In genomic region chr10:18390004-18390403, GRCm38 (mm10) we compare ENCODE assay signal across 28 mouse cellular contexts.
DNase-seq lines count a peak whose midpoint lies in the region; ATAC-seq and TF ChIP-seq lines count a peak whose summit lies in the region.
"Had no signal": no experiment of that assay in that cellular context is flagged by ENCODE, and none has a peak within 500 bp of the region (broad histone marks: within the 10 kb centered on the region; RNA-seq: fewer than 3 reads in every experiment).

No protein-coding gene starts in this region.

- H3K4me2 ChIP-seq in heart, embryonic 11.5 days: no peak overlapping the region
- H3K4me2 ChIP-seq in kidney, embryonic 16.5 days (replicated peaks; ENCODE audit: low read depth, low read length): no peak overlapping the region
- no peak overlapping the region for H3K4me2 ChIP-seq in neural tube, embryonic 15.5 days
- no peak overlapping the region for H3K4me2 ChIP-seq in stomach, postnatal 0 days (replicated peaks; ENCODE audit: low read depth)
- H3K4me2 ChIP-seq: forebrain, embryonic 15.5 days; liver, embryonic 11.5 days; midbrain, embryonic 15.5 days had no signal

- H3K27ac ChIP-seq in heart, embryonic 11.5 days (ENCODE audit: low read depth, low read length): no peak overlapping the region
- H3K27ac ChIP-seq in kidney, adult 2 months (ENCODE audit: insufficient read depth, low read depth, low read length): no peak overlapping the region
- H3K27ac ChIP-seq in kidney, embryonic 16.5 days (ENCODE audit: low read length): no peak overlapping the region
- peak overlapping the region; percentile 56; the same call in 1 of the 2 replicates for H3K27ac ChIP-seq in neural tube, embryonic 15.5 days (replicated peaks)
- H3K27ac ChIP-seq in stomach, postnatal 0 days (replicated peaks): no peak overlapping the region
- H3K27ac ChIP-seq: forebrain, embryonic 15.5 days; kidney, postnatal 0 days; macrophage; midbrain, embryonic 15.5 days had no signal

- no peaks in the 10 kb centered on the region for H3K9me3 ChIP-seq in heart, embryonic 11.5 days (replicated peaks; ENCODE audit: control insufficient read depth, low read length)
- H3K9me3 ChIP-seq in kidney, embryonic 16.5 days (ENCODE audit: low read length): no peaks in the 10 kb centered on the region
- H3K9me3 ChIP-seq in neural tube, embryonic 15.5 days (replicated peaks): no peaks in the 10 kb centered on the region
- no peaks in the 10 kb centered on the region for H3K9me3 ChIP-seq in stomach, postnatal 0 days (ENCODE audit: control insufficient read depth, low read length)
- H3K9me3 ChIP-seq: forebrain, embryonic 15.5 days; G1E; midbrain, embryonic 15.5 days had no signal

- no peak for TF ChIP-seq POLR2A in kidney, adult 2 months (IDR thresholded peaks at IDR 0.05; ENCODE audit: low read depth, low read length)

- 83% methylated on average over 15 of the region's 15 CpGs for WGBS in heart, embryonic 11.5 days (ENCODE audit: insufficient replicate concordance)
- WGBS in kidney, adult 2 months: 83% methylated on average over 15 of the region's 15 CpGs
- 79% methylated on average over 15 of the region's 15 CpGs for WGBS in kidney, embryonic 16.5 days
- WGBS in neural tube, embryonic 15.5 days: 88% methylated on average over 15 of the region's 15 CpGs
- 82% methylated on average over 15 of the region's 15 CpGs for WGBS in stomach, postnatal 0 days

- H3K9ac ChIP-seq in heart, embryonic 11.5 days (ENCODE audit: low read depth, low read length): no peak overlapping the region
- no peak overlapping the region for H3K9ac ChIP-seq in kidney, embryonic 16.5 days (replicated peaks; ENCODE audit: low read length)
- no peak overlapping the region for H3K9ac ChIP-seq in neural tube, embryonic 15.5 days (replicated peaks)
- no peak overlapping the region for H3K9ac ChIP-seq in stomach, postnatal 0 days (ENCODE audit: low read length)
- H3K9ac ChIP-seq: forebrain, embryonic 15.5 days; liver, postnatal 0 days; midbrain, embryonic 15.5 days had no signal

- H3K27me3 ChIP-seq in heart, embryonic 11.5 days (ENCODE audit: control insufficient read depth, insufficient read depth, low read length): no peaks in the 10 kb centered on the region
- H3K27me3 ChIP-seq in kidney, adult 2 months (replicated peaks; ENCODE audit: control insufficient read depth, insufficient read depth, low read length): no peaks in the 10 kb centered on the region
- H3K27me3 ChIP-seq in kidney, embryonic 16.5 days (ENCODE audit: insufficient read depth, low read length): no peaks in the 10 kb centered on the region
- no peaks in the 10 kb centered on the region for H3K27me3 ChIP-seq in neural tube, embryonic 15.5 days (replicated peaks)
- H3K27me3 ChIP-seq in stomach, postnatal 0 days (ENCODE audit: control insufficient read depth, insufficient read depth, low read length): no peaks in the 10 kb centered on the region
- H3K27me3 ChIP-seq: forebrain, embryonic 15.5 days; midbrain, embryonic 15.5 days; Patski had no signal

- ATAC-seq in heart, embryonic 11.5 days (replicated peaks; ENCODE audit: insufficient number of reproducible peaks, low FRiP score, low TSS enrichment): no peak
- ATAC-seq in kidney, embryonic 16.5 days (ENCODE audit: low FRiP score, low TSS enrichment): no peak
- no peak for ATAC-seq in neural tube, embryonic 15.5 days (ENCODE audit: low FRiP score)
- peak; percentile 39; the same call in 1 of the 2 replicates for ATAC-seq in stomach, postnatal 0 days (ENCODE audit: low FRiP score, low TSS enrichment)
- ATAC-seq: activated CD4-positive, CD25-positive, alpha-beta regulatory T cell, adult 4 months; CD4-positive, CD25-positive, alpha-beta regulatory T cell, adult 4 months; intestine, postnatal 0 days; liver, postnatal 0 days; lung, postnatal 0 days; Patski had no signal

- H3K4me1 ChIP-seq in heart, embryonic 11.5 days (ENCODE audit: control insufficient read depth, insufficient read depth, low read length): 0 out of 2 replicates have a peak, but pooled peaks cover 4% of the 10 kb centered on the region
- H3K4me1 ChIP-seq in kidney, adult 2 months (ENCODE audit: control insufficient read depth, insufficient read depth, low read length): peaks cover 4% of the 10 kb centered on the region; the same call in 1 of the 2 replicates
- H3K4me1 ChIP-seq in kidney, embryonic 16.5 days (ENCODE audit: insufficient read depth, low read length): peaks cover 11% of the 10 kb centered on the region
- H3K4me1 ChIP-seq in neural tube, embryonic 15.5 days: peaks cover 5% of the 10 kb centered on the region
- H3K4me1 ChIP-seq in stomach, postnatal 0 days (replicated peaks; ENCODE audit: control insufficient read depth, insufficient read depth): no peaks in the 10 kb centered on the region
- H3K4me1 ChIP-seq: midbrain, embryonic 15.5 days had no signal

- H3K4me3 ChIP-seq in heart, embryonic 11.5 days (ENCODE audit: low read depth, low read length): no peak overlapping the region
- no peak overlapping the region for H3K4me3 ChIP-seq in kidney, adult 2 months (ENCODE audit: insufficient read depth, low read depth, low read length)
- H3K4me3 ChIP-seq in kidney, embryonic 16.5 days (ENCODE audit: low read length): no peak overlapping the region
- no peak overlapping the region for H3K4me3 ChIP-seq in neural tube, embryonic 15.5 days (replicated peaks)
- H3K4me3 ChIP-seq in stomach, postnatal 0 days (ENCODE audit: low read depth, low read length): no peak overlapping the region
- H3K4me3 ChIP-seq: forebrain, embryonic 15.5 days; midbrain, embryonic 15.5 days; myocyte had no signal

- no peak for TF ChIP-seq CTCF in kidney, adult 2 months (conservative IDR thresholded peaks at IDR 0.05; ENCODE audit: insufficient read depth, insufficient read length, low read depth, low read length)
- no peak for TF ChIP-seq CTCF in stomach, postnatal 0 days (IDR thresholded peaks at IDR 0.05; ENCODE audit: low read depth)

- DNase-seq in heart, adult 11 months: peak; percentile 92
- peak; percentile 41 for DNase-seq in kidney, adult 2 months
- no peak for DNase-seq in neural tube, embryonic 10.5 days (ENCODE audit: extremely low spot score, low spot score)
- no peak for DNase-seq in stomach, postnatal 0 days (ENCODE audit: low spot score)
- no peak for DNase-seq in thymus, postnatal 4 days
- DNase-seq: adrenal gland, postnatal 10 days; cerebellum, adult 2 months; cerebellum, postnatal 25 days; gastrocnemius, postnatal 14 days; liver, postnatal 0 days; right cerebral cortex, adult 18-20 months; right cerebral cortex, postnatal 4 days; thymus, postnatal 25 days had no signal

- no peaks in the 10 kb centered on the region for H3K36me3 ChIP-seq in heart, embryonic 11.5 days (ENCODE audit: control insufficient read depth, insufficient read depth, low read length)
- no peaks in the 10 kb centered on the region for H3K36me3 ChIP-seq in kidney, adult 2 months (ENCODE audit: control insufficient read depth, insufficient read depth, low read length)
- no peaks in the 10 kb centered on the region for H3K36me3 ChIP-seq in kidney, embryonic 16.5 days (ENCODE audit: insufficient read depth, low read length)
- no peaks in the 10 kb centered on the region for H3K36me3 ChIP-seq in neural tube, embryonic 15.5 days
- H3K36me3 ChIP-seq in stomach, postnatal 0 days (ENCODE audit: control insufficient read depth, insufficient read depth, low read length): no peaks in the 10 kb centered on the region
- H3K36me3 ChIP-seq: forebrain, embryonic 15.5 days; G1E; midbrain, embryonic 15.5 days had no signal

- no peak for TF ChIP-seq EP300 in stomach, postnatal 0 days (optimal IDR thresholded peaks at IDR 0.05)

Comparison
In these comparisons a context has a peak if more than half of its experiments do, and no peak if none do; other contexts are left out.
1. DNase-seq: peak in heart, adult 11 months (single experiment) and kidney, adult 2 months (single experiment); none in neural tube, embryonic 10.5 days (single experiment), stomach, postnatal 0 days (single experiment) and thymus, postnatal 4 days (single experiment).